Mouse (Mus musculus): Measurements from ENCODE around the gene Gtf2h2. TPM values are rescaled to one million over a fixed set of nuclear protein-coding genes. Genes with fewer than 3 reads are reported as not detected.
"Not testable (repeated sequence)": the region's sequence is repeated elsewhere in the genome, so short reads cannot be mapped to it uniquely, and the experiment has no call there.

Gtf2h2 gene
- 10 to 100 TPM; 19.2 to 19.8 TPM for total RNA-seq (2021)
- long read RNA-seq, experiment 1, transcript Gtf2h2-202 (16 exons, 1,656 nt), result major isoform, 8 of 18 reads
- long read RNA-seq, experiment 1, partial matches to known transcripts, result 2 of 18 reads
- long read RNA-seq, experiment 1, other reads (novel, unspliced or antisense), result 8 of 18 reads
- long read RNA-seq, experiment 2, transcript Gtf2h2-202 (16 exons, 1,656 nt), result major isoform, 11 of 18 reads
- long read RNA-seq, experiment 2, partial matches to known transcripts, result 1 of 18 reads
- long read RNA-seq, experiment 2, other reads (novel, unspliced or antisense), result 6 of 18 reads

DNA sequence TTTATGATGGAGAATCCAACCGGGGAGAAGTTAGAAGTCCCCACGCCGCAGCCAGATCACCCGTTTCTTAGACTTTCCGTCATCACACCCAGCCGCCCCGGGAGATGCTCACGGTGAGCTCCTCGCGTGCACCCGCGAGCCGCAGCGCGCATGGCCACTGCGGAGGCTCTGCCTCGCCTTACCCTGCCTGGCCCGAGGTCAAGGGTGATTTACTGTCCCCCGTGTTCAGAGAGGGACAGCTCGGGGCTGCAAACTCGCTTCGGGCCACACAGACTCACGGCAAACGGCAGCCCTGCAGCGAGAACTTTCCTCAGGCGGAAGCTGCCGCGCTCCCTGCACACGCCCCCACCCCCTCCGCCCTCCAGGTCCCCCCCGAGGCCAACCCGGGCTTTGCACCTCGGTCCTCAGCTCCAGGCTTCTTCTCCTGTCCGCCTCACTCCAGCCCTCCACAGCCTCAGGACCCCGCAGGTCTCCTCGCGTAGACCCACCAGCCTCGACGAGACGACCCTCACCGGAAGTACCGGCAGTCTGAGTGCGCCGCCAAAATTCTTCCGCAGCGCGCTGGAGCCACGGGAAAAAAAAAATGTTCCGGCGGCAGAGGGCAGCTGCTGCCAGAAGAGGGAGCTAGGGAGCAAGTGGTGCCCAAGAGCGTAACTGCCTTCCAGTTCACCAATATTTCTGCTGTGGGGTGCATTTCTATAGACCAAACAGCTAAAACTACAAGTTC lies at the start of gene Gtf2h2:
TSS of gene Gtf2h2 (minus strand) at position 519 of the 727 bp plus-strand sequence.
- peak; percentile 74 for DNase-seq

- DNase-seq, result no peak
Observed at GRCm38 (mm10) chr13:100536149-100536548, 43.8 kb upstream of the Gtf2h2 start.

DNA sequence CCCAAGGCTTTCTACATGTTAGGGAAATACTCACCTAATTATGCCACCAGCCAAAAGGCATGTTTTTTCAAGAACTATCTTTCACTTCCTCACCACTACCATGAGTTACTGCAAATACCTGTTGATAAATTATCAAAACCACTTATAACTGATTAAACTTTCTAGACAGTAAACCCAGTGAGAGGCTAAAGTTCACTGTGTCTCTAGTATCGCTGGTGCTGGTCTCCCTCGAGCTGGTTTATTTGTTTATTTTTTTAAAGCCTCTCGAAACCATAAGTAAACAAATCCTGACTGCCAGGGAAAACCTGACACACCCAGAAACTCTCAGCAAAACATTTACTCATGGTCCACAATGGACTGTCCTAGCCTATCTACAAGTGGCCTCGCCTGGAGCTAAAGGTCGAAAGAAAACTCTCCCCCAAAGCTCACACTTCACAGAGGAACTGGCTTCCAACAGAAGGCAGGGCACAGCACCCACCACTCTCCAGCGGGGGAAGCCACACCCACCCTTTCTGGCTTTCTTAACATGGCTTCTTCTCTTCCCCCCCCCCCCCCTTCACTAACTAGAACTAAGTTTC lies 40.5 kb upstream of the Gtf2h2 start:
- DNase-seq, result no peak

DNA sequence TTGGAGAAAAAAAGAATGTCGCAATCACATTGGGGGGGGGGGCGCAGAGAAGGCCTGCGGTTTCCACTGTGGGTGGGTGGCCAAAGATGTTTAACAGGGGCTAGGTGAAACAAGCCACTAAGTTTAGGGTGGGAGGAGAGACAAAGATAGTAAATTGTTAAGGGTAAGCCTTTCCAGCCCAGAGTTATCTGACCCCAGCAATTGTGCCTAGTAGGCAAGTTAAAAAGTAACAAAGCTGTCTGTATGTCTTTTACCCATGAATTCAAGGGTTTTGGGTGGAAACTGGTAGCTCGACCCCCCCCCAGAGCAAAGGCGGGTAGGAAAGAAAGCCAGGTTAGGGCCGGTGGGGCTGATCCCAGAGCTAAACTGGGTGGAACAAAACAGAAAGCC lies 34.3 kb upstream of the Gtf2h2 start:
- DNase-seq, result no peak

DNA sequence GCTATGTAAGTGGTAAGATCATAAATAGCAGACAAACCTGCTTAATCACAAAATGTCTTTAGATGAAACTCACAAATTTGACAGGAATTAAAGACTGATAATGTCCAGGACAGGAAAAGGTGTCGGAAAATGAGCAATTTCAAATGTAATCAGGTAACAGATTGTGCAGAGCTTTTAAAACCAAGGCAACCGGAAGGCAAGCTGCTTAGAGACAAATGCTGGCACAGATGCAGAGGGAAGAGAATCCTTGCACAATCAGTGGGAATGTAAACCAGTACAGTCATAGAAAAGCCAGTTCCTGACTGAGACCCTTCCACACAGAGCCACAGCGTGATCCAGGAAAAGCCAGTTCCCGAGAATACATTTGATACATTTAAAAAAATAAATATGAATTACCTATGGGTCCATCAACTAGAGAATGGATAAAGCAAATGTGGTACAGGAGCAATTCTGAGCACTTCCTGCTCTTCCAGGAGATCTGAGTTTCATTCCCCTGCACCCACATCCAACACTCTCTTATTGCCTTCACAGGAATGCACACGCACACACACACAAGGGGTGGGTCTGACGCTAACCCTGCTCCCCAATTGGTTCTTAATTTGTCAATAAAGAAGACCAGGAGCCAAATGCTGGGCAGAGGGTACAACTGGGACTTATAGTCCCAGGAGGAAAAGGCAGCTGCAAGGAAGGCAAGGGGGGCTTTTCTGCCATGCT lies 33.7 kb upstream of the Gtf2h2 start:
- DNase-seq, result no peak

DNA sequence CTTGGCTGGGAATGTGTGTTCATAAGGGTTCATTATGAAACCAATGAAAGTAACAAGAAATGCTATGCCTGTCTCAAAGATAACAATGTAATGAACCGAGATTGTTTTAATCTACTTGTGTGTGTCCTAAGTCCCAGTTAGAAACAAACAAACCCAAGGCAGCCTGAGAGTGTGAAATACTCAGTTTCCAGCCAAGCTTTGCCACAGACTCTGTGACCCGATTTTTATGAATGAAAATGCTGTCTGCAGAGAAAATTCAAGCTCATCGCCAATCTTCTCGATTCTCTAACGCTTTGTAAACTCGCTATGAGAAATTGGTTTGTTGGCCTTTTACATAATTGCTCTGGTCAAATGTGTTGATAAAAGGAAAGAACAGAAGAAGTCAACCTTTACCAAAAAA lies 32.5 kb upstream of the Gtf2h2 start:
- no peak for DNase-seq

- no peak for DNase-seq
Observed at GRCm38 (mm10) chr13:100523698-100524097, 31.3 kb upstream of the Gtf2h2 start.

DNA sequence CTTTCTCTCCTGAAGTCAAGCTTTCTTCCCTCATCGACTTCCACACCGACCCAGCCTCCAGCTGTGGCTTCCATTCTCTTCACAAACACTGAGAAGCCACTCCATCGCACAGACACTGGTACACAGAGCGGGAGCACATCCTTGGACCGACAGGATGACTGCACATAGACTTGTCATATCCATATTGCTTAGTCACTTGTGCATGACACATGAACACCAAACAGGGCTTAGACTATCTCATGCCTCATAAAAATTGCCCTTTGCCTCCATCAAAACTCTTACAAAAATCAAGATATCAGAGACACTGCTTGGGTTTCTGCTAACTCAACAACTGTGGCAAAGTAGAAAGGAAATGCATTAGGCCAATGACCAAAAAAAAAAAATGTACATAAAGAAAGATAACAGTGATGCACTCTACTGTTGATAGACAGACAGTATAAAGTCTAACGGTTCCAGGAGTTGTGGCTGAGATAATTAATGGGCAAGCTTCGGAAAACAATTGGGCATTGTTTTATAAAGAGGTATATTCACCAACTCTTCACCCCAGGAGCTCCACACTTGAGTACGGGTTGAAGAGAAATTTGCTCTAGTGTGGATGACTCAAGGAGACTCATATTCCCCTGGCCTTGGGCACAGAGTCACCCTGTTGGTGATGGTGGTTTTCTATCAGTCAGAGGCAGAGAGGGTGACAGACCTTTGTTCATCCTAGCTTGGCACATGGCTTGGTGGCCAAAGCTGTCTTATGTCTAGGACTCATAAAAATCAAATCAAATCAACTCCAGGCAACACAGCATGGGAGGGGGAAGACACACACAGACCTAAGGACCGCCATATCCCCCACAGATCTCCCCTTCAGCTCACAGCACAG lies 29.6 kb upstream of the Gtf2h2 start:
- DNase-seq, result no peak

DNA sequence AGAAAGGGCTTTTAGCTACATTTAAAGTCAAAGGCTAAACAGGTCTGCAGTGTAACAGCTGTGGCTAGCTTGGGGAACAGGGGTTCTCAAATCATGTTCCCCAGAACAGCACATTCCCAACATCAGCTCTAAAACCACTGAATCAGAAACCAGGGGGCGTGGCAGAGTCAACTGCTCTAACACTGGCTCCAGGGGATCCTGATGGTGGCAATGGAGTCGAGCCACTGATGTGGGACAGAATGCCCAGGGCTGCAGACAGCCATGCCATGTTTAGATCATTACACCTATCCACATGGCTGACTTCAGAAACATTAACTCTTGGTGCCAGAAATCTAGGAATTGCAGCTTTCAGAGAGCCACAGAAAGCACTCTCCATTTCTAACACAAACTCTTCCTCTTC lies 26.8 kb upstream of the Gtf2h2 start:
- no peak for DNase-seq

- no peak for DNase-seq
Observed at GRCm38 (mm10) chr13:100518191-100518590, 25.8 kb upstream of the Gtf2h2 start.

- DNase-seq, result no peak
Observed at GRCm38 (mm10) chr13:100517652-100518153, 25.3 kb upstream of the Gtf2h2 start.

DNA sequence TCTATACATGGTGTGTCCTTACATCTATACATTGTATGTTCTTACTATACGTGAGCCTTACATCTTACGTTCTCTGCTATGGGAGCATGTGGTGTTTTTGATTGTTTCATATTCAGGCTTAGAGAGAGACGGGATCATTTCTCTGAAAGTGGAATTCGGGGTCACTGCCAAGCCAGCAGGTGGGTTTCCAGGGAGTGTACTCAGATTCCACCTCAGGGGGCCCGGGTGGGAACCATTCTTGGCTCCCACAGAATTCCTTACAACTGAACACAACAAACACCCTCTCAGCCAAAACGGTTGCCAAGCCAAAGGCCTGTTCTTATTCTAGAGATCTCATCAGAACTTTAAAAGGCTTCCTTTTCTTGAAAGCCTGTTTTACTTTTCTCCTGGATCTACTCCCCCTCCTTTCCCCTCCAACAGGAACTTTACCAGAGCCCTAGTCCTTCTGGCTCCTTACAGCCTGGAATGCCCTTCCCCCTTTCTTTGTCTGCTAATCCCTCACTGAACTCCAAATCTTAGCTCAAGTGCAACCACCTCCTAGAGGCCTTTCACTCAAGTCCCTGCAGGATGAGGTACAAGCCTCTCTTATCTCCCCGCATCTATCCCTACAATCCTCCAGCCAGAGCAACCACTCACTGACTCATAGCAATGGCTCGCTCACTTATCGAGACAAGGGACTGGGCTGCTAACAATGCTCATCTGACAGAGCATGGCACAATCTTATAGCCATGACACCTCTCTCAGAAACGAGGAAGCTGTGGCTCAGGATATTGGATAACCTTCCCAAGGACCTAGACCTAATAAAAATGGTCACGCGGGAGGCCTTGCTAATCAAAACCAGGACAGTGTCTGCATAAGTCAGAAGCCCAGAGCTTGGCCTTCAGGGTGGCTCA lies 24.1 kb upstream of the Gtf2h2 start:
- DNase-seq, result no peak

- DNase-seq, result no peak
Observed at GRCm38 (mm10) chr13:100512792-100513191, 20.4 kb upstream of the Gtf2h2 start.

- DNase-seq, result no peak
Observed at GRCm38 (mm10) chr13:100511860-100512364, 19.5 kb upstream of the Gtf2h2 start.

- DNase-seq, result no peak
Observed at GRCm38 (mm10) chr13:100511146-100511859, 18.9 kb upstream of the Gtf2h2 start.

DNA sequence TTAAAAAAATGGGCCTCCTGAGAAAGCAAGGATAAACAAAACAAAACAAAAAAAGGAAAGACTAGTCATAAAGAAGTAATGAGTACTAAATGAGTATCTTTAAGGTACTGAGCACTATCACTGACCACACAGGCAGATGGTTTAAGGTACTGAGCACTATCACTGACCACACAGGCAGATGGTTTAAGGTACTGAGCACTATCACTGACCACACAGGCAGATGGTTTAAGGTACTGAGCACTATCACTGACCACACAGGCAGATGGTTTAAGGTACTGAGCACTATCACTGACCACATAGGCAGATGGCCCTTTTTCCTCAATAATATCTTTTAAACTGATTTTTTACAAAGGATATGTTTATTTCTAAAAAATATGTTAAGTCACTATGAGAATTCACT lies 7.2 kb upstream of the Gtf2h2 start:
- DNase-seq, result not testable (repeated sequence)

GRCm38 (mm10) chr13:100495337-100495736 lies 3.0 kb upstream of the Gtf2h2 start:
- DNase-seq, result no peak

- not testable (repeated sequence) for DNase-seq
Observed at GRCm38 (mm10) chr13:100494370-100494769, 2.0 kb upstream of the Gtf2h2 start.

GRCm38 (mm10) chr13:100493313-100493712 lies 934 bp upstream of the Gtf2h2 start:
- no peak for DNase-seq

- DNase-seq, result no peak
Observed at GRCm38 (mm10) chr13:100491623-100492022, 756 bp downstream of the Gtf2h2 start.

All from gastrocnemius, postnatal 25 days (tissue).